Mouse (Mus musculus): ENCODE measurements around the gene L3mbtl3. TPM values are rescaled to one million over a fixed set of nuclear protein-coding genes. Genes with fewer than 3 reads are reported as not detected.

L3mbtl3 gene
- polyA plus RNA-seq, 2 experiments = 0.94 to 2.3 TPM

DNA sequence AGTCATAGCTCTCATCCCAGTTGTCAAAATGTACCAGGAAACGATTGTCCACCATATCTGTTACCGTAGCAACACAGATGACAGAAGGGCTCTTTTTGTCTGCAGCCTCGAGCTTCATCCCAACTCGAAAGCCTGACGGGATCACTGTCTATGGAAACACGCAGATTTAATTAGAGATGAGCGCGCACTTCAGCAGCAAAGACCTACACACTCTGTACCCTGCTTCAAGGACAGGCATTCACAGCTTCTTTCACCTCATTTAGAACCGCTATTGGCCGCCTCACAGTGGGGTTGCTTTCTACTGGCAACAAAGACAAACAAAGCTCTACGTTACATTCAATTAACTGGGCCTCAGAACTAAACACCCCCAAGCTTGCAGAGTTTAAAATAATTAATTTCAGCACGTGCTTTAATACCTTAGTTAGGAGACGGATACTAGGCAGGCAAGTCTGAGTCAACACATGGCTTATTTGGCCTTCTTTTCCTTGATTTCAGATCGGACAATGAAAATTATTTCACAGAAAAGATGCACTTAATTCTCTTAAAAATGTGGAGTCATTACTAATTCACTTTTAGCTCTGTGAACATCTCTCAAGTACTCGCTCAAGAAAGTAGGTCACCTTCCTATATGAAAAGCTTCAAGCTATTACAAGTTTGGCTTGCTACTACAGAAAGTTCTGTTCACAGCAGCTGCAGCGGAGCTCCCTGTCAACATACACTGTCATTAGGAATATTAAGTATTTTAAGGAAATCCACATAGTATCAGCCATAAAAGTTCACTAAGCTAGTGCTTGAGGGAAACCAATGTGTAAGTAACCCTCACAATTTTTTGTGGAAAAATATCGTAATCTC lies 47.9 kb downstream of the L3mbtl3 start:
- no peaks in the 10 kb centered on the region for H3K4me1 ChIP-seq (replicated peaks; ENCODE audit: control insufficient read depth in 2 of 2, insufficient read depth in 2 of 2, low read length in 1 of 2)
- H3K4me3 ChIP-seq (ENCODE audit: insufficient read depth in 1 of 2, low read depth in 2 of 2, low read length in 2 of 2) = no peak overlapping the region
- 71% methylated on average over 17 of the region's 17 CpGs for WGBS (ENCODE audit: insufficient replicate concordance)
- ATAC-seq (ENCODE audit: insufficient read depth) (no peak), DNase-seq (ENCODE audit: low read depth in 3 of 3, low spot score in 3 of 3) (no peak)
- TF ChIP-seq CTCF (IDR thresholded peaks at IDR 0.05; ENCODE audit: low read depth) (no peak), EP300 (IDR thresholded peaks at IDR 0.05; ENCODE audit: low read depth) (no peak)
- H3K9ac ChIP-seq (replicated peaks) = no peak overlapping the region
- no peak overlapping the region for H3K4me2 ChIP-seq (ENCODE audit: low read depth)
- no peaks in the 10 kb centered on the region for H3K27me3 ChIP-seq (ENCODE audit: control insufficient read depth, insufficient read depth, low read length)
- no peak overlapping the region for H3K27ac ChIP-seq
- no peaks in the 10 kb centered on the region for H3K36me3 ChIP-seq (replicated peaks; ENCODE audit: control insufficient read depth, insufficient read depth, low read depth)
- no peaks in the 10 kb centered on the region for H3K9me3 ChIP-seq (ENCODE audit: control insufficient read depth, low read length)

- no peaks in the 10 kb centered on the region for H3K9me3 ChIP-seq (ENCODE audit: control insufficient read depth, low read length)
- no peak overlapping the region for H3K4me3 ChIP-seq (ENCODE audit: insufficient read depth in 1 of 2, low read depth in 2 of 2, low read length in 2 of 2)
- H3K27ac ChIP-seq = no peak overlapping the region
- no peak for TF ChIP-seq CTCF (IDR thresholded peaks at IDR 0.05; ENCODE audit: low read depth)
- TF ChIP-seq EP300 (IDR thresholded peaks at IDR 0.05; ENCODE audit: low read depth) = no peak
- H3K9ac ChIP-seq (replicated peaks) = no peak overlapping the region
- DNase-seq (ENCODE audit: low read depth in 3 of 3, low spot score in 3 of 3) = no peak
- no peak overlapping the region for H3K4me2 ChIP-seq (ENCODE audit: low read depth)
- no peaks in the 10 kb centered on the region for H3K36me3 ChIP-seq (replicated peaks; ENCODE audit: control insufficient read depth, insufficient read depth, low read depth)
- ATAC-seq (ENCODE audit: insufficient read depth) = no peak
- 75% methylated on average over 5 of the region's 5 CpGs for WGBS (ENCODE audit: insufficient replicate concordance)
- H3K27me3 ChIP-seq (ENCODE audit: control insufficient read depth, insufficient read depth, low read length) = no peaks in the 10 kb centered on the region
- H3K4me1 ChIP-seq (replicated peaks; ENCODE audit: control insufficient read depth in 2 of 2, insufficient read depth in 2 of 2, low read length in 1 of 2) = no peaks in the 10 kb centered on the region
These were observed 48.5 kb downstream of the L3mbtl3 start for GRCm38 (mm10) chr10:26327291-26327690.

- Histone ChIP-seq H3K9me3 (ENCODE audit: control insufficient read depth, low read length) (no peaks in the 10 kb centered on the region), H3K27me3 (ENCODE audit: control insufficient read depth, insufficient read depth, low read length) (no peaks in the 10 kb centered on the region), H3K36me3 (replicated peaks; ENCODE audit: control insufficient read depth, insufficient read depth, low read depth) (no peaks in the 10 kb centered on the region), H3K4me1 (replicated peaks; ENCODE audit: control insufficient read depth in 2 of 2, insufficient read depth in 2 of 2, low read length in 1 of 2) (0 out of 4 replicates have a peak, but pooled peaks cover 0 to 2% of the 10 kb centered on the region in 2 experiments), H3K4me2 (ENCODE audit: low read depth) (no peak overlapping the region), H3K27ac (no peak overlapping the region), H3K9ac (replicated peaks) (no peak overlapping the region), H3K4me3 (ENCODE audit: insufficient read depth in 1 of 2, low read depth in 2 of 2, low read length in 2 of 2) (no peak overlapping the region)
- DNase-seq (ENCODE audit: low read depth in 3 of 3, low spot score in 3 of 3) (no peak), ATAC-seq (ENCODE audit: insufficient read depth) (no peak)
- TF ChIP-seq EP300 (IDR thresholded peaks at IDR 0.05; ENCODE audit: low read depth) (no peak), CTCF (IDR thresholded peaks at IDR 0.05; ENCODE audit: low read depth) (no peak)
- 26% methylated on average over 2 of the region's 2 CpGs for WGBS (ENCODE audit: insufficient replicate concordance)
These were observed 50.5 kb downstream of the L3mbtl3 start for GRCm38 (mm10) chr10:26325320-26325719.

DNA sequence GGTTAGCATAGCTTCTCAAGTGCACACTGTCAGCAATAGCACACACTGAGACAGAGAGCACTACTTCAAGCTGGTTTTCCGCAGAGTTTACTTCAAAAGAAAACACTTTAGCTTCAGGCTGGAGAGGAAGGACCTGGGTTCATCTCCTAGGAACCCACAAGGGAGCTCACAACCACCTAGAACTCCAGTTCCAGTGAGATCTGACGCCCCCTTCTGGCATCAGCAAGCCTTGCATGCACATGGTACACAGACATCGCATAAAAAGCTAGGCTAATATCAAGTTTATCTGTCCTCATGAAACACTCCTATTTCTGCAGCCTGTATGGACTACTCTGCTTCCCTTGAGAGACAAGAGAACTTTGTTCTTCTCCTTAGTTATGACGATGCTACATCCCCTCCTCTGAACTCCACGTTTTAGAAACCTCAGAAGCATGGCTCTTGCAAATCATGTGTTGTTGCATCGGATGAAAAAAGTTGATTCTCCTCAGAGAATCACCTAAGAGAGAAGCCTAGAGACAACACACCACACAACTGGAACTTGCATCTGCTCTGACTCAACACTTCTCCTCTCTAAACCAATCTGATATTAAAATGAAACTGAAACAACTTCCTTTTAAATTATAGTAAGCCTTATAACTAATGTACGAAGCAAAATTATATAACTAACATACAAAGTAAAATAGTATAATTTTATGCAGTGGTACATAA lies 53.3 kb downstream of the L3mbtl3 start:
- H3K27ac ChIP-seq = no peak overlapping the region
- TF ChIP-seq EP300 (IDR thresholded peaks at IDR 0.05; ENCODE audit: low read depth) = no peak
- TF ChIP-seq CTCF (IDR thresholded peaks at IDR 0.05; ENCODE audit: low read depth) = peak; percentile 22; the same call in 1 of the 2 replicates
- 0 out of 4 replicates have a peak, but pooled peaks cover 0 to 2% of the 10 kb centered on the region in 2 experiments for H3K4me1 ChIP-seq (replicated peaks; ENCODE audit: control insufficient read depth in 2 of 2, insufficient read depth in 2 of 2, low read length in 1 of 2)
- no peak overlapping the region for H3K9ac ChIP-seq (replicated peaks)
- H3K4me2 ChIP-seq (ENCODE audit: low read depth) = no peak overlapping the region
- no peaks in the 10 kb centered on the region for H3K27me3 ChIP-seq (ENCODE audit: control insufficient read depth, insufficient read depth, low read length)
- DNase-seq (ENCODE audit: low read depth in 3 of 3, low spot score in 3 of 3) = no peak
- ATAC-seq (ENCODE audit: insufficient read depth) = no peak
- no peak overlapping the region for H3K4me3 ChIP-seq (ENCODE audit: insufficient read depth in 1 of 2, low read depth in 2 of 2, low read length in 2 of 2)
- 56% methylated on average over 7 of the region's 7 CpGs for WGBS (ENCODE audit: insufficient replicate concordance)
- no peaks in the 10 kb centered on the region for H3K9me3 ChIP-seq (ENCODE audit: control insufficient read depth, low read length)
- H3K36me3 ChIP-seq (replicated peaks; ENCODE audit: control insufficient read depth, insufficient read depth, low read depth) = no peaks in the 10 kb centered on the region

DNA sequence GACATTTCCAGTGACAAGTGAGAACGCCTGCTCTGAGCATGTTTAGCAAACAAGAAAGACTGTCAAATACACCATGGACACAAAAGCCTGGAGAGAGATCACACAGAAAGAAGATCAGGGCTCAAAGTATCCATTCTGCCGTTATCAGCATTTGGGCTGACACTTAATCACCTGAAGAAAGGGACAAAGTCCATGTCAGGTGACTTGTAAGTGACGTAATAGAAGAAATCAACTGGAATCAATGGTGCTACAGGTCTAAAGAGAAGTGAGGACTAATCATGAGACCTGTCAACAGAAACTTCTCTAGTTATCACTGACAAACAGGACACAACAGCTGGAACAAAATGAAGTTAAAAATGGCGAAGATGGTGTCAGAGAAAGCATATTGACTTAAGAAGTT lies 55.1 kb downstream of the L3mbtl3 start:
- Histone ChIP-seq H3K4me2 (ENCODE audit: low read depth) (no peak overlapping the region), H3K4me3 (ENCODE audit: insufficient read depth in 1 of 2, low read depth in 2 of 2, low read length in 2 of 2) (no peak overlapping the region), H3K4me1 (replicated peaks; ENCODE audit: control insufficient read depth in 2 of 2, insufficient read depth in 2 of 2, low read length in 1 of 2) (0 out of 4 replicates have a peak, but pooled peaks cover 0 to 2% of the 10 kb centered on the region in 2 experiments), H3K27me3 (ENCODE audit: control insufficient read depth, insufficient read depth, low read length) (no peaks in the 10 kb centered on the region), H3K36me3 (replicated peaks; ENCODE audit: control insufficient read depth, insufficient read depth, low read depth) (no peaks in the 10 kb centered on the region), H3K9me3 (ENCODE audit: control insufficient read depth, low read length) (no peaks in the 10 kb centered on the region), H3K9ac (replicated peaks) (no peak overlapping the region), H3K27ac (no peak overlapping the region)
- DNase-seq (ENCODE audit: low read depth in 3 of 3, low spot score in 3 of 3) (no peak), ATAC-seq (ENCODE audit: insufficient read depth) (no peak)
- WGBS (ENCODE audit: insufficient replicate concordance) = 63% methylated on average over 4 of the region's 4 CpGs
- TF ChIP-seq CTCF (IDR thresholded peaks at IDR 0.05; ENCODE audit: low read depth) (no peak), EP300 (IDR thresholded peaks at IDR 0.05; ENCODE audit: low read depth) (no peak)
